Mouse (Mus musculus) hindbrain, postnatal 0 days (tissue): Measurements from ENCODE around the gene Nfia. TPM values are rescaled to one million over a fixed set of nuclear protein-coding genes. Genes with fewer than 3 reads are reported as not detected.

Source experiments
- ATAC-seq: fragments of 200-750 bp; cut with Nextera tagmentation; 2 replicates; pipeline ENCODE4 v1.8.0; 2017; ENCODE audit warnings: mild to moderate bottlenecking, moderate TSS enrichment, moderate library complexity
- DNase-seq: peaks from one replicate; pipeline ENCODE4 v3.0.0-alpha.2; 2015; ENCODE audit warnings: low spot score
- H3K27ac ChIP-seq: fragments of 300-500 bp; sonication (generic); 2 replicates; pipeline ENCODE4 v1.5.1; 2014; ENCODE audit warnings: mild to moderate bottlenecking
- H3K27me3 ChIP-seq: fragments of 300-500 bp; sonication (generic); 2 replicates; pipeline ENCODE4 v1.6.1; 2014; ENCODE audit warnings: low read length, mixed read lengths; ENCODE audit not compliant: insufficient read depth
- H3K36me3 ChIP-seq: fragments of 300-500 bp; sonication (generic); 2 replicates; pipeline ENCODE4 v1.6.1; 2014; ENCODE audit warnings: low read length, mixed read lengths; ENCODE audit not compliant: insufficient read depth
- H3K4me1 ChIP-seq: fragments of 300-500 bp; sonication (generic); 2 replicates; pipeline ENCODE4 v1.6.1; 2014; ENCODE audit warnings: antibody characterized with exemption, low read length, mixed read lengths; ENCODE audit not compliant: insufficient read depth
- H3K4me2 ChIP-seq: fragments of 300-500 bp; sonication (generic); 2 replicates; pipeline ENCODE4 v1.6.1; 2014; ENCODE audit warnings: low read depth, mild to moderate bottlenecking, low read length, moderate library complexity, mixed read lengths
- H3K4me3 ChIP-seq: fragments of 300-500 bp; sonication (generic); 2 replicates; pipeline ENCODE4 v1.5.1; 2014; ENCODE audit warnings: low read length
- H3K9ac ChIP-seq: fragments of 300-500 bp; sonication (generic); replicated peaks from 2 replicates; pipeline ENCODE4 v1.6.1; 2014; ENCODE audit warnings: mild to moderate bottlenecking, low read length, moderate library complexity, mixed read lengths
- H3K9me3 ChIP-seq: fragments of 300-500 bp; sonication (generic); 2 replicates; pipeline ENCODE4 v1.6.1; 2016; ENCODE audit warnings: low read length, mixed read lengths
- CTCF ChIP-seq: IDR thresholded peaks from 2 replicates; pipeline ENCODE4 v1.5.1; 2016; ENCODE audit warnings: antibody characterized with exemption, control low read depth, low read depth
- WGBS: fragments of 180-500 bp; shearing (Covaris S2); extraction: QIAGEN DNeasy Blood & Tissue Kit; methylation state at CpG from one replicate; pipeline ENCODE4 v1.1.7; 2014; 5-methylcytosine and 5-hydroxymethylcytosine counted together
- polyA plus RNA-seq: library from polyadenylated mRNA; unstranded; fragments of >200 nt; fragmentation: Nextera tagmentation; extraction: Ambion mirVana; gene quantifications from 2 replicates; pipeline ENCODE4 v1.2.1, GENCODE M21; 2015
- total RNA-seq: library from RNA; depleted of rRNA; stranded (reverse); fragments of >200 nt; gene quantifications from 2 replicates; pipeline ENCODE4 v1.2.3, GENCODE M21; 2014

The Nfia gene
- total and polyA plus RNA-seq, 2 experiments from 2014 or later = 71.0 to 97.2 TPM

GRCm38 (mm10) chr4:97825432-97825831 is 52.9 kb downstream of the Nfia start:
- no peaks in the 10 kb centered on the region for H3K36me3 ChIP-seq
- TF ChIP-seq CTCF = no peak
- H3K9me3 ChIP-seq = no peaks in the 10 kb centered on the region
- no peak overlapping the region for H3K4me3 ChIP-seq
- no peak for DNase-seq
- no peak for ATAC-seq
- H3K27me3 ChIP-seq = no peaks in the 10 kb centered on the region
- no peak overlapping the region for H3K27ac ChIP-seq
- H3K4me2 ChIP-seq = no peak overlapping the region
- peaks cover 13% of the 10 kb centered on the region for H3K4me1 ChIP-seq
- WGBS = 44% methylated on average over 4 of the region's 4 CpGs
- H3K9ac ChIP-seq = no peak overlapping the region

GRCm38 (mm10) chr4:97825841-97826240 is 53.3 kb downstream of the Nfia start:
- Histone ChIP-seq H3K36me3 (no peaks in the 10 kb centered on the region), H3K27me3 (no peaks in the 10 kb centered on the region), H3K4me3 (no peak overlapping the region), H3K9me3 (no peaks in the 10 kb centered on the region), H3K4me1 (peaks cover 13% of the 10 kb centered on the region), H3K9ac (no peak overlapping the region), H3K4me2 (no peak overlapping the region), H3K27ac (no peak overlapping the region)
- ATAC-seq = no peak
- no peak for TF ChIP-seq CTCF
- 68% methylated on average over 4 of the region's 4 CpGs for WGBS
- no peak for DNase-seq

GRCm38 (mm10) chr4:97827115-97827514 is 54.6 kb downstream of the Nfia start:
- no peak for ATAC-seq
- 53% methylated on average over 6 of the region's 6 CpGs for WGBS
- no peak for DNase-seq

GRCm38 (mm10) chr4:97828579-97828978 is 56.0 kb downstream of the Nfia start:
- no peak overlapping the region for H3K4me2 ChIP-seq
- no peak overlapping the region for H3K27ac ChIP-seq
- no peaks in the 10 kb centered on the region for H3K9me3 ChIP-seq
- no peak overlapping the region for H3K9ac ChIP-seq
- no peaks in the 10 kb centered on the region for H3K27me3 ChIP-seq
- WGBS = 40% methylated on average over 1 of the region's 1 CpGs
- no peak for DNase-seq
- no peak for ATAC-seq
- H3K36me3 ChIP-seq = no peaks in the 10 kb centered on the region
- H3K4me1 ChIP-seq = peaks cover 13% of the 10 kb centered on the region
- no peak for TF ChIP-seq CTCF
- H3K4me3 ChIP-seq = no peak overlapping the region

More at GRCm38 (mm10) chr4:97827115-97827514, 54.6 kb downstream of the Nfia start:
- TF ChIP-seq CTCF = no peak
- peaks cover 13% of the 10 kb centered on the region for H3K4me1 ChIP-seq
- H3K9ac ChIP-seq = no peak overlapping the region
- H3K36me3 ChIP-seq = no peaks in the 10 kb centered on the region
- no peak overlapping the region for H3K27ac ChIP-seq
- no peaks in the 10 kb centered on the region for H3K9me3 ChIP-seq
- H3K4me2 ChIP-seq = no peak overlapping the region
- H3K27me3 ChIP-seq = no peaks in the 10 kb centered on the region
- no peak overlapping the region for H3K4me3 ChIP-seq

- no peak overlapping the region for H3K27ac ChIP-seq
- no peaks in the 10 kb centered on the region for H3K9me3 ChIP-seq
- no peak for TF ChIP-seq CTCF
- H3K36me3 ChIP-seq = no peaks in the 10 kb centered on the region
- no peak overlapping the region for H3K4me2 ChIP-seq
- 88% methylated on average over 11 of the region's 12 CpGs for WGBS
- H3K4me3 ChIP-seq = no peak overlapping the region
- H3K27me3 ChIP-seq = no peaks in the 10 kb centered on the region
- ATAC-seq = no peak
- H3K9ac ChIP-seq = no peak overlapping the region
- H3K4me1 ChIP-seq = peaks cover 7% of the 10 kb centered on the region
- DNase-seq = no peak
These were observed 57.0 kb downstream of the Nfia start for GRCm38 (mm10) chr4:97829336-97830050.

- no peaks in the 10 kb centered on the region for H3K36me3 ChIP-seq
- ATAC-seq = no peak
- no peak overlapping the region for H3K27ac ChIP-seq
- H3K4me1 ChIP-seq = 0 out of 2 replicates have a peak, but pooled peaks cover under 1% of the 10 kb centered on the region
- H3K4me2 ChIP-seq = no peak overlapping the region
- TF ChIP-seq CTCF = no peak
- H3K9ac ChIP-seq = no peak overlapping the region
- no peaks in the 10 kb centered on the region for H3K9me3 ChIP-seq
- 61% methylated on average over 6 of the region's 6 CpGs for WGBS
- DNase-seq = no peak
- H3K4me3 ChIP-seq = no peak overlapping the region
- no peaks in the 10 kb centered on the region for H3K27me3 ChIP-seq
These were observed 57.7 kb downstream of the Nfia start for GRCm38 (mm10) chr4:97830051-97830853.
